Mouse (Mus musculus) CH12.LX (cell line): ENCODE results near the gene Ntrk3. TPM values are rescaled to one million over a fixed set of nuclear protein-coding genes. Genes with fewer than 3 reads are reported as not detected.

Experiments
- DNase-seq: peaks from one replicate; pipeline ENCODE4 v3.0.0-alpha.2; 2013; ENCODE audit errors: extremely low read depth
- H3K27ac ChIP-seq: 2 replicates; pipeline ENCODE4 v1.5.1; 2012; ENCODE audit warnings: low read depth, mild to moderate bottlenecking, control low read depth, moderate library complexity; ENCODE audit not compliant: insufficient read depth
- H3K27me3 ChIP-seq: replicated peaks from 2 replicates; pipeline ENCODE3; 2012; ENCODE audit warnings: inconsistent platforms
- H3K36me3 ChIP-seq, 2 experiments: replicated peaks in 1 of 2; 2 replicates each; pipeline versions ENCODE3 to v1.6.1; 2012; ENCODE audit warnings: inconsistent platforms in 1 of 2, low read length in 1 of 2, mild to moderate bottlenecking in 1 of 2, mixed read lengths in 1 of 2, moderate library complexity in 1 of 2; ENCODE audit not compliant: control insufficient read depth in 1 of 2, insufficient read depth in 1 of 2
- H3K4me1 ChIP-seq, 2 experiments: 2 replicates each; pipeline ENCODE4 v1.6.1; 2012; ENCODE audit warnings: inconsistent platforms in 1 of 2, moderate library complexity in 1 of 2; ENCODE audit not compliant: insufficient read depth in 2 of 2, control insufficient read depth in 1 of 2
- H3K4me2 ChIP-seq: 2 replicates; pipeline ENCODE4 v1.6.1; 2012; ENCODE audit warnings: low read depth, mild to moderate bottlenecking, control low read depth; ENCODE audit not compliant: poor library complexity, insufficient read depth, severe bottlenecking
- H3K4me3 ChIP-seq, 3 experiments: fragments of 150-350 bp in 1 of 3; sonication (generic) in 1 of 3; replicated peaks in 1 of 3; 2 replicates each; pipeline versions ENCODE3 to v1.5.1; 2011 to 2012; ENCODE audit warnings: low read depth in 2 of 3, low read length in 2 of 3, mild to moderate bottlenecking in 2 of 3, moderate library complexity in 2 of 3, control low read depth in 1 of 3, improper control_type of control experiment in 1 of 3, inconsistent platforms in 1 of 3, mixed read lengths in 1 of 3; ENCODE audit not compliant: poor library complexity in 1 of 3
- H3K79me2 ChIP-seq: replicated peaks from 2 replicates; pipeline ENCODE4 v1.6.1; 2012; ENCODE audit warnings: mild to moderate bottlenecking, moderate library complexity; ENCODE audit not compliant: control insufficient read depth, poor library complexity, insufficient read depth, severe bottlenecking; ENCODE audit errors: extremely low read depth
- H3K9ac ChIP-seq: 2 replicates; pipeline ENCODE4 v1.6.1; 2012; ENCODE audit warnings: low read depth, mild to moderate bottlenecking, control low read depth, moderate library complexity; ENCODE audit not compliant: insufficient read depth
- H3K9me3 ChIP-seq: replicated peaks from 2 replicates; pipeline ENCODE3; 2012; ENCODE audit warnings: low read length, inconsistent platforms, mixed read lengths
- BHLHE40 ChIP-seq: IDR thresholded peaks from 2 replicates; pipeline ENCODE4 v1.6.1; 2011; ENCODE audit warnings: mild to moderate bottlenecking, low read depth, low read length, improper control_type of control experiment
- CHD1 ChIP-seq: IDR thresholded peaks from 2 replicates; pipeline ENCODE4 v1.6.1; 2012; ENCODE audit warnings: low read depth, low read length, improper control_type of control experiment, inconsistent platforms
- CHD2 ChIP-seq: IDR thresholded peaks from 2 replicates; pipeline ENCODE4 v1.6.1; 2011; ENCODE audit warnings: low read length, improper control_type of control experiment
- CTCF ChIP-seq, 2 experiments: IDR thresholded peaks in 1 of 2; conservative IDR thresholded peaks in 1 of 2; 2 replicates each; pipeline ENCODE4 v1.5.1; 2011 to 2012; ENCODE audit warnings: low read depth in 2 of 2, low read length in 2 of 2, improper control_type of control experiment in 1 of 2, inconsistent platforms in 1 of 2, mild to moderate bottlenecking in 1 of 2, moderate library complexity in 1 of 2
- E2F4 ChIP-seq: IDR thresholded peaks from 2 replicates; pipeline ENCODE4 v1.6.1; 2011; ENCODE audit warnings: low read depth, low read length, improper control_type of control experiment; ENCODE audit not compliant: insufficient replicate concordance
- HCFC1 ChIP-seq: IDR thresholded peaks from 2 replicates; pipeline ENCODE4 v1.6.1; 2012; ENCODE audit warnings: low read depth, mild to moderate bottlenecking, inconsistent platforms, low read length, improper control_type of control experiment
- JUN ChIP-seq: IDR thresholded peaks from 2 replicates; pipeline ENCODE4 v1.6.1; 2011; ENCODE audit warnings: low read depth, mild to moderate bottlenecking, low read length, improper control_type of control experiment, moderate library complexity; ENCODE audit not compliant: insufficient read depth
- JUND ChIP-seq: conservative IDR thresholded peaks from 2 replicates; pipeline ENCODE4 v1.6.1; 2011; ENCODE audit warnings: low read depth, low read length, improper control_type of control experiment
- KAT2A ChIP-seq: IDR thresholded peaks from 2 replicates; pipeline ENCODE4 v1.6.1; 2012; ENCODE audit warnings: low read length, improper control_type of control experiment, inconsistent platforms; ENCODE audit not compliant: insufficient replicate concordance
- MAFK ChIP-seq: IDR thresholded peaks from 2 replicates; pipeline ENCODE4 v1.6.1; 2011; ENCODE audit warnings: low read length, improper control_type of control experiment; ENCODE audit not compliant: insufficient replicate concordance
- MAX ChIP-seq: IDR thresholded peaks from 2 replicates; pipeline ENCODE4 v1.6.1; 2011; ENCODE audit warnings: low read length, improper control_type of control experiment
- MAZ ChIP-seq: IDR thresholded peaks from 2 replicates; pipeline ENCODE4 v1.6.1; 2012; ENCODE audit warnings: low read depth, mild to moderate bottlenecking, inconsistent platforms, low read length, improper control_type of control experiment, moderate library complexity
- MXI1 ChIP-seq: IDR thresholded peaks from 2 replicates; pipeline ENCODE4 v1.6.1; 2011; ENCODE audit warnings: mild to moderate bottlenecking, low read depth, low read length, improper control_type of control experiment
- MYC ChIP-seq: IDR thresholded peaks from 2 replicates; pipeline ENCODE4 v1.6.1; 2011; ENCODE audit warnings: low read depth, mild to moderate bottlenecking, improper control_type of control experiment, low read length
- PAX5 ChIP-seq: IDR thresholded peaks from 2 replicates; pipeline ENCODE4 v1.6.1; 2012; ENCODE audit warnings: low read length, inconsistent platforms, mixed read lengths
- POLR2AphosphoS2 ChIP-seq: IDR thresholded peaks from 2 replicates; pipeline ENCODE4 v1.6.1; 2011; ENCODE audit warnings: low read depth, low read length, improper control_type of control experiment
- RAD21 ChIP-seq: IDR thresholded peaks from 2 replicates; pipeline ENCODE4 v1.6.1; 2011; ENCODE audit warnings: low read depth, mild to moderate bottlenecking, low read length, improper control_type of control experiment, moderate library complexity
- SIN3A ChIP-seq: IDR thresholded peaks from 2 replicates; pipeline ENCODE4 v1.6.1; 2012; ENCODE audit warnings: low read length, improper control_type of control experiment, inconsistent platforms
- UBTF ChIP-seq: IDR thresholded peaks from 2 replicates; pipeline ENCODE4 v1.6.1; 2012; ENCODE audit warnings: low read depth, mild to moderate bottlenecking, inconsistent platforms, low read length, improper control_type of control experiment, moderate library complexity
- USF1 ChIP-seq: IDR thresholded peaks from 2 replicates; pipeline ENCODE4 v1.6.1; 2014; ENCODE audit warnings: low read depth, mild to moderate bottlenecking, inconsistent platforms, low read length, improper control_type of control experiment
- USF2 ChIP-seq: conservative IDR thresholded peaks from 2 replicates; pipeline ENCODE4 v1.6.1; 2011; ENCODE audit warnings: low read depth, low read length, improper control_type of control experiment
- dilution Hi-C: fragments of 300-500 bp; cut with MboI; formaldehyde crosslinking; loops from 2 replicates; pipeline ENCODE4 v1.14.3; 2020; ENCODE audit warnings: low sequenced_read_pairs; ENCODE audit not compliant: extremely low pct_unique_long_range_greater_than_20kb, extremely low pct_ligation_motif_present
- in situ Hi-C: fragments of 300-500 bp; cut with MboI; formaldehyde crosslinking; loops from 3 replicates; pipeline ENCODE4 v1.14.3; 2019; ENCODE audit warnings: low sequenced_read_pairs, low pct_ligation_motif_present, low pct_unique_long_range_greater_than_20kb, mixed read lengths
- polyA plus RNA-seq: library from polyadenylated mRNA; unstranded; fragments of >175 nt; gene quantifications from 2 replicates; pipeline ENCODE4 v1.2.1, GENCODE M21; 2012; ENCODE audit warnings: low read depth; ENCODE audit not compliant: insufficient read length
- total RNA-seq, 2 experiments: library from RNA; depleted of rRNA; stranded (reverse); fragments of 300-350 nt in 1 of 2; fragments of >200 nt in 1 of 2; gene quantifications; 2 replicates each; pipeline ENCODE4 v1.2.3; 2012 to 2014

Gene Ntrk3
- total and polyA plus RNA-seq, 3 experiments: 0.21 TPM; not detected in 2

GRCm38 (mm10) chr7:78722051-78722450, 15.8 kb downstream of the Ntrk3 start:
- no peaks in the 10 kb centered on the region for H3K9me3 ChIP-seq
- H3K4me1 ChIP-seq: no peaks in the 10 kb centered on the region
- no peak for DNase-seq
- H3K4me3 ChIP-seq: no peak overlapping the region
- peaks cover 97% of the 10 kb centered on the region for H3K27me3 ChIP-seq
- H3K9ac ChIP-seq: no peak overlapping the region
- TF ChIP-seq HCFC1 (no peak), RAD21 (no peak), MAFK (no peak), E2F4 (no peak), JUN (no peak), PAX5 (no peak), BHLHE40 (no peak), MYC (no peak), USF2 (no peak), KAT2A (no peak)
- TF ChIP-seq, all 38 proteins: peak for 0
- no peaks in the 10 kb centered on the region for H3K79me2 ChIP-seq
- H3K4me2 ChIP-seq: no peak overlapping the region
- dilution Hi-C loops: no loop called here
- H3K36me3 ChIP-seq: no peaks in the 10 kb centered on the region
- in situ Hi-C loops: no loop called here
- H3K27ac ChIP-seq: no peak overlapping the region

GRCm38 (mm10) chr7:78720989-78721816, 16.6 kb downstream of the Ntrk3 start:
- DNase-seq: no peak
- dilution Hi-C loops (no loop called here), in situ Hi-C loops (no loop called here)
- H3K9me3 ChIP-seq: no peaks in the 10 kb centered on the region
- H3K4me1 ChIP-seq: no peaks in the 10 kb centered on the region
- H3K9ac ChIP-seq: no peak overlapping the region
- H3K27ac ChIP-seq: no peak overlapping the region
- TF ChIP-seq CTCF (conservative IDR thresholded peaks at IDR 0.05 in 1 of 2, IDR thresholded peaks at IDR 0.05 in 1 of 2; ENCODE audit: low read depth in 2 of 2, low read length in 2 of 2) (no peak), JUN (no peak), USF2 (no peak), MAFK (no peak), CHD2 (no peak), USF1 (no peak), RAD21 (no peak), UBTF (no peak), POLR2AphosphoS2 (no peak), PAX5 (no peak), KAT2A (no peak), CHD1 (no peak), MYC (no peak), JUND (no peak), MAX (no peak), SIN3A (no peak), MXI1 (no peak), MAZ (no peak)
- H3K27me3 ChIP-seq: peaks cover 97% of the 10 kb centered on the region
- no peaks in the 10 kb centered on the region for H3K36me3 ChIP-seq
- no peaks in the 10 kb centered on the region for H3K79me2 ChIP-seq
- no peak overlapping the region for H3K4me2 ChIP-seq
- H3K4me3 ChIP-seq: no peak overlapping the region
